ENCODE assay signal across 7 mouse cellular contexts in the genomic region with DNA sequence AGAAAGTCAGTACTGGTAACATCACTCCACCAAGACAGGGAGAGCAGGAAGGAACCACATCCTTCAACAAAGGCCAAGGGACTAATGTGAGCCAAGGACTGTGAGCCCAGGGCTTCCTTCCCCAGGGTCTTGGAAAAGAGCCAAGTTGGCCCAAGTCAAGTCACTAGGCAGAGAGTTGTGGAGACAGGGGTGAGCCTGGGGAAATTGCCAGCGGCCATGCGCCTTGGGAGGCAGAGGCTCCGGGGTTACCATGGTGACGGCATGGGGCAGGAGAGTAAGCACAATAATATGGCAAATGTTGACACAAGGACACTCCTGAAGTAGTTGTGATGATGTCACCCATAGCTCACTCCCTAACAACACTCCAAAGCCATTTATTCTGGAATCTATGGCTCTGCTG.
DNase-seq lines count a peak whose midpoint lies in the region.

No protein-coding gene starts in this region.

- DNase-seq in kidney, postnatal 4 days: peak; percentile 26 to 55
- no peak for DNase-seq in kidney, adult 18-20 months
- DNase-seq in cerebellum, adult 11-12 months: peak; percentile 67
- DNase-seq in heart, adult 9 months (ENCODE audit: low spot score in 2 of 2): peak; percentile 31 to 41
- DNase-seq in lung, postnatal 4 days: peak; percentile 37 to 73
- no peak for DNase-seq in urinary bladder, adult 18-20 months (ENCODE audit: low spot score in 2 of 2)
- DNase-seq in yolk sac, embryonic 10.5 days (ENCODE audit: low spot score): no peak

Comparison
In these comparisons a context has a peak if more than half of its experiments do, and no peak if none do; other contexts are left out.
1. DNase-seq: peak in kidney, postnatal 4 days (2 of 2), cerebellum, adult 11-12 months (single experiment), heart, adult 9 months (2 of 2) and lung, postnatal 4 days (2 of 2); none in kidney, adult 18-20 months (single experiment), urinary bladder, adult 18-20 months (0 of 2) and yolk sac, embryonic 10.5 days (single experiment).